Mouse (Mus musculus): ENCODE measurements around the gene Slc30a5. TPM values are rescaled to one million over a fixed set of nuclear protein-coding genes. Genes with fewer than 3 reads are reported as not detected.
A peak's percentile ranks its signal among the peaks of the same experiment; 100 is the strongest.
"Not testable (repeated sequence)": the region's sequence is repeated elsewhere in the genome, so short reads cannot be mapped to it uniquely, and the experiment has no call there.

Gene Slc30a5
- polyA plus RNA-seq, 1 experiment from 2014 or later: 43.1 TPM

GRCm38 (mm10) chr13:100866311-100866710, 33.1 kb upstream of the Slc30a5 start:
- peak; percentile 64; the same call in 1 of the 2 replicates for ATAC-seq (ENCODE audit: insufficient number of reproducible peaks, low FRiP score)
- Histone ChIP-seq H3K4me2 (no peak overlapping the region), H3K27me3 (replicated peaks) (no peaks in the 10 kb centered on the region), H3K9ac (no peak overlapping the region), H3K36me3 (no peaks in the 10 kb centered on the region), H3K4me3 (no peak overlapping the region), H3K4me1 (replicated peaks) (peaks cover 18% of the 10 kb centered on the region), H3K27ac (ENCODE audit: poor library complexity, severe bottlenecking) (no peak overlapping the region), H3K9me3 (replicated peaks) (no peaks in the 10 kb centered on the region)
- WGBS: 43% methylated on average over 6 of the region's 6 CpGs

- no peaks in the 10 kb centered on the region for H3K36me3 ChIP-seq
- H3K4me1 ChIP-seq (replicated peaks): peaks cover 18% of the 10 kb centered on the region
- H3K27ac ChIP-seq (ENCODE audit: poor library complexity, severe bottlenecking): no peak overlapping the region
- ATAC-seq (ENCODE audit: insufficient number of reproducible peaks, low FRiP score): no peak
- no peak overlapping the region for H3K9ac ChIP-seq
- H3K9me3 ChIP-seq (replicated peaks): no peaks in the 10 kb centered on the region
- no peak overlapping the region for H3K4me2 ChIP-seq
- H3K27me3 ChIP-seq (replicated peaks): no peaks in the 10 kb centered on the region
- H3K4me3 ChIP-seq: no peak overlapping the region
These were observed 32.5 kb upstream of the Slc30a5 start for GRCm38 (mm10) chr13:100865744-100866143.

GRCm38 (mm10) chr13:100863914-100864313, 30.7 kb upstream of the Slc30a5 start:
- H3K27ac ChIP-seq (ENCODE audit: poor library complexity, severe bottlenecking); H3K9me3 ChIP-seq (replicated peaks); H3K36me3 ChIP-seq; H3K4me3 ChIP-seq; H3K4me2 ChIP-seq; H3K9ac ChIP-seq; ATAC-seq (ENCODE audit: insufficient number of reproducible peaks, low FRiP score); H3K27me3 ChIP-seq (replicated peaks): not testable (repeated sequence)
- WGBS: 72% methylated on average over 1 of the region's 1 CpGs
- peaks cover 18% of the 10 kb centered on the region for H3K4me1 ChIP-seq (replicated peaks)

GRCm38 (mm10) chr13:100859117-100859516, 25.9 kb upstream of the Slc30a5 start:
- no peak for ATAC-seq (ENCODE audit: insufficient number of reproducible peaks, low FRiP score)

GRCm38 (mm10) chr13:100854174-100854573, 20.9 kb upstream of the Slc30a5 start:
- ATAC-seq (ENCODE audit: insufficient number of reproducible peaks, low FRiP score): no peak
- no peak overlapping the region for H3K4me2 ChIP-seq
- no peak overlapping the region for H3K4me3 ChIP-seq
- H3K27ac ChIP-seq (ENCODE audit: poor library complexity, severe bottlenecking): no peak overlapping the region
- H3K4me1 ChIP-seq (replicated peaks): no peaks in the 10 kb centered on the region
- WGBS: 48% methylated on average over 4 of the region's 4 CpGs
- no peak overlapping the region for H3K9ac ChIP-seq
- H3K36me3 ChIP-seq: no peaks in the 10 kb centered on the region
- H3K9me3 ChIP-seq (replicated peaks): no peaks in the 10 kb centered on the region
- no peaks in the 10 kb centered on the region for H3K27me3 ChIP-seq (replicated peaks)

More at GRCm38 (mm10) chr13:100859117-100859516, 25.9 kb upstream of the Slc30a5 start:
- no peak overlapping the region for H3K9ac ChIP-seq
- no peaks in the 10 kb centered on the region for H3K36me3 ChIP-seq
- no peak overlapping the region for H3K4me3 ChIP-seq
- no peaks in the 10 kb centered on the region for H3K9me3 ChIP-seq (replicated peaks)
- 72% methylated on average over 7 of the region's 7 CpGs for WGBS
- H3K27me3 ChIP-seq (replicated peaks): no peaks in the 10 kb centered on the region
- no peak overlapping the region for H3K27ac ChIP-seq (ENCODE audit: poor library complexity, severe bottlenecking)
- no peak overlapping the region for H3K4me2 ChIP-seq
- no peaks in the 10 kb centered on the region for H3K4me1 ChIP-seq (replicated peaks)

- Histone ChIP-seq H3K9me3 (replicated peaks) (no peaks in the 10 kb centered on the region), H3K27ac (ENCODE audit: poor library complexity, severe bottlenecking) (no peak overlapping the region), H3K4me3 (no peak overlapping the region), H3K4me1 (replicated peaks) (no peaks in the 10 kb centered on the region), H3K4me2 (no peak overlapping the region), H3K27me3 (replicated peaks) (no peaks in the 10 kb centered on the region), H3K9ac (no peak overlapping the region), H3K36me3 (no peaks in the 10 kb centered on the region)
- 71% methylated on average over 3 of the region's 3 CpGs for WGBS
- ATAC-seq (ENCODE audit: insufficient number of reproducible peaks, low FRiP score): no peak
These were observed 19.9 kb upstream of the Slc30a5 start for GRCm38 (mm10) chr13:100853120-100853519.

DNA sequence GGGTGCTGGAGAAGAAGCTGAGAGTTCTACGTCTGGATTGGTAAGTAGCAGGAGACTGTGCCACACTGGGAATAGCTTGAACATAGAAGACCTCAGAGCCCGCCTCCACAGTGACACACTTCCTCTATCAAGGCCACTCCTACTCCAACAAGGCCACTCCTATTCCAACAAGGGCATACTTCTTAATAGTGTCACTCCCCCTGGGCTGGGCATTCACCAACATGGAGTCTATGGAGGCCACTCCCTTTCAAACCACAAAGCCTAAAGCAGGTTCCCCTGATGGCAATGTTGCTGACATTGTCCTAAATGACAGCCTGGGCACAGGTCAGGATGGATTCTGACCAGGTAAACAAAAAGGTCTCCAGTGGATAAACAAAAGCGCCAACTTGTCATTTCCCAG, 15.9 kb upstream of the Slc30a5 start:
- no peaks in the 10 kb centered on the region for H3K36me3 ChIP-seq
- no peak for ATAC-seq (ENCODE audit: insufficient number of reproducible peaks, low FRiP score)
- no peaks in the 10 kb centered on the region for H3K4me1 ChIP-seq (replicated peaks)
- no peak overlapping the region for H3K9ac ChIP-seq
- no peaks in the 10 kb centered on the region for H3K27me3 ChIP-seq (replicated peaks)
- H3K27ac ChIP-seq (ENCODE audit: poor library complexity, severe bottlenecking): no peak overlapping the region
- WGBS: 91% methylated on average over 3 of the region's 3 CpGs
- no peaks in the 10 kb centered on the region for H3K9me3 ChIP-seq (replicated peaks)
- H3K4me2 ChIP-seq: no peak overlapping the region
- no peak overlapping the region for H3K4me3 ChIP-seq

DNA sequence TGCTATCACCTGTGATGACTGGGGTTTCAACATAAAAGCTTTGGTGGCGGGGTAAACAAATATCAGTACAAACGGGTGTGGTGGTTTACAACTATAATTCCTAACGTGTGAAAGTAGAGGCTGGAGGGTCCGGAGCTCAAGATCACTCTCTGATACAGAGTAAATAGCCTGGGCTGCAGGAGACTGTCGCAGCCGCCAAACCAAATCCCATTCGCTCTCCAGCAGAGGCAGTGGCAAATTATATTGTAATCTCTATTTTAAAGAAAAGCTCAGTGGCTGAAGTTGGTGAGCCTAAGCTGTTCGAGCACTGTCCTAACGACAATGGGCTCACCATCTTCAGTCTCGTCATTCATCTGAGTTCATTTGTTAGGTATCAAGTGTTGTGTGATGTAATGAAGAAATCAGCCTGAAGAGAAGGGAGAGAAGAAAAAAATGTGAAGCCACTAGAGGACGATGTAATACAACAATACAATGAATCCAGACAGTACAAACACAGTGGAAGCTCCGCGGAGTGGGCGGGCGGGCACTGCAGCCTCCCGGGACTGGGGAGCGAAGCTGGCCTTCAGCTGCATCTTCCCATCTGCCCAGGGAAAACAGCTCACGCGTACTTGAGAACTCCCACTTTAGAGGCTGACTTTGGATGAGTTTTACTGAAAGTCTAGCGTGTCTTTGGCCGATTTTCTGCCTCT, 13.8 kb upstream of the Slc30a5 start:
- WGBS: 52% methylated on average over 21 of the region's 21 CpGs
- ATAC-seq (ENCODE audit: insufficient number of reproducible peaks, low FRiP score): no peak
- H3K4me2 ChIP-seq: peak overlapping the region; percentile 37
- H3K4me1 ChIP-seq (replicated peaks): no peaks in the 10 kb centered on the region
- H3K27ac ChIP-seq (ENCODE audit: poor library complexity, severe bottlenecking): no peak overlapping the region
- no peak overlapping the region for H3K4me3 ChIP-seq
- no peaks in the 10 kb centered on the region for H3K27me3 ChIP-seq (replicated peaks)
- no peak overlapping the region for H3K9ac ChIP-seq
- peaks cover 2% of the 10 kb centered on the region for H3K9me3 ChIP-seq (replicated peaks)
- H3K36me3 ChIP-seq: no peaks in the 10 kb centered on the region

GRCm38 (mm10) chr13:100846254-100846653, 13.0 kb upstream of the Slc30a5 start:
- no peaks in the 10 kb centered on the region for H3K27me3 ChIP-seq (replicated peaks)

GRCm38 (mm10) chr13:100843944-100844343, 10.7 kb upstream of the Slc30a5 start:
- H3K4me2 ChIP-seq: no peak overlapping the region
- H3K27me3 ChIP-seq (replicated peaks): no peaks in the 10 kb centered on the region
- no peak overlapping the region for H3K9ac ChIP-seq
- peaks cover 9% of the 10 kb centered on the region for H3K9me3 ChIP-seq (replicated peaks)
- no peak overlapping the region for H3K4me3 ChIP-seq
- H3K4me1 ChIP-seq (replicated peaks): no peaks in the 10 kb centered on the region
- no peak for ATAC-seq (ENCODE audit: insufficient number of reproducible peaks, low FRiP score)
- H3K27ac ChIP-seq (ENCODE audit: poor library complexity, severe bottlenecking): no peak overlapping the region
- H3K36me3 ChIP-seq: no peaks in the 10 kb centered on the region
- WGBS: 83% methylated on average over 2 of the region's 2 CpGs

More at GRCm38 (mm10) chr13:100846254-100846653, 13.0 kb upstream of the Slc30a5 start:
- no peak overlapping the region for H3K9ac ChIP-seq
- H3K4me1 ChIP-seq (replicated peaks): no peaks in the 10 kb centered on the region
- H3K36me3 ChIP-seq: no peaks in the 10 kb centered on the region
- ATAC-seq (ENCODE audit: insufficient number of reproducible peaks, low FRiP score): no peak
- 65% methylated on average over 8 of the region's 8 CpGs for WGBS
- H3K4me2 ChIP-seq: no peak overlapping the region
- H3K27ac ChIP-seq (ENCODE audit: poor library complexity, severe bottlenecking): no peak overlapping the region
- H3K9me3 ChIP-seq (replicated peaks): peaks cover 9% of the 10 kb centered on the region
- H3K4me3 ChIP-seq: no peak overlapping the region

GRCm38 (mm10) chr13:100843016-100843725, 9.9 kb upstream of the Slc30a5 start:
- Histone ChIP-seq H3K4me3 (no peak overlapping the region), H3K27me3 (replicated peaks) (no peaks in the 10 kb centered on the region), H3K36me3 (no peaks in the 10 kb centered on the region), H3K4me1 (replicated peaks) (no peaks in the 10 kb centered on the region), H3K27ac (ENCODE audit: poor library complexity, severe bottlenecking) (no peak overlapping the region), H3K9me3 (replicated peaks) (peaks cover 9% of the 10 kb centered on the region), H3K9ac (no peak overlapping the region), H3K4me2 (no peak overlapping the region)
- no peak for ATAC-seq (ENCODE audit: insufficient number of reproducible peaks, low FRiP score)
- 60% methylated on average over 7 of the region's 7 CpGs for WGBS
